Mouse (Mus musculus): Measurements from ENCODE around the gene Flt3l. TPM values are rescaled to one million over a fixed set of nuclear protein-coding genes. Genes with fewer than 3 reads are reported as not detected.

Flt3l gene
- polyA plus RNA-seq, 1 experiment from 2014 or later = 1.3 TPM

DNA sequence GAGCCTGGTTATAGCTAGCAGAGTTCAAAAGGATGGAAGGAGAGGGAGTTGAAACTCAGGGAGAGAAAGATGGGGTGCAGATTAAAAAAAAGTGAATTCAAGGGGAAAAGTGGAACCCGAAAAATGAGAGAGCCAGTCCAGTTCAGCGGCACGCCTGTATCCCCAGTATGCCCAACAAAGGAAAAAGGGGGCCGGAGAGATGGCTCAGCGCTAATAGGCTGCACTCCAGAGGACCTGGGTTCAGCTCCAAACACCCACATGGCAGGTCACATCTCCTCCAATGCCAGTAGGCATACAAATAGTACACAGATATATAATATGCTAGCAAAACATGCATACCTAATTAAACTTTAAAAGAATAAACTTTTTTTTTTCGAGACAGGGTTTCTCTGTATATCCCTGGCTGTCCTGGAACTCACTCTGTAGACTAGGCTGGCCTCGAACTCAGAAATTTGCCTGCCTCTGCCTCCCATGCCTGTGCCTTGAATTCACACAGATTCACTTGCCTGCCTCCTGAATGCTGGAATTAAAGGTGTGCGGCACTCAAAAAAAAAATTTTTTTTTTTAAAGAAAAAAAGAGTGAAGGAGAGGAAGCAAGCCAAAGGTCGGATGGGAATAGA is 26.9 kb upstream of the Flt3l start:
- Histone ChIP-seq H3K9ac (no peak overlapping the region), H3K9me3 (peaks cover 3% of the 10 kb centered on the region; the same call in 1 of the 2 replicates), H3K27me3 (peaks cover 59% of the 10 kb centered on the region), H3K4me3 (no peak overlapping the region), H3K4me1 (peaks cover 12% of the 10 kb centered on the region), H3K36me3 (peaks cover 32% of the 10 kb centered on the region), H3K27ac (no peak overlapping the region), H3K4me2 (peak overlapping the region; percentile 73; the same call in 1 of the 2 replicates)
- 68% methylated on average over 9 of the region's 9 CpGs for WGBS
- no peak for ATAC-seq (ENCODE audit: insufficient number of reproducible peaks, insufficient read depth, low FRiP score, low TSS enrichment, low read depth)

GRCm38 (mm10) chr7:45162551-45162950 is 26.3 kb upstream of the Flt3l start:
- peaks cover 37% of the 10 kb centered on the region for H3K36me3 ChIP-seq
- peaks cover 3% of the 10 kb centered on the region; the same call in 1 of the 2 replicates for H3K9me3 ChIP-seq
- peak overlapping the region; percentile 47 for H3K4me3 ChIP-seq
- 21% methylated on average over 6 of the region's 6 CpGs for WGBS
- H3K9ac ChIP-seq = peak overlapping the region; percentile 62
- H3K27me3 ChIP-seq = peaks cover 53% of the 10 kb centered on the region
- H3K4me1 ChIP-seq = peaks cover 12% of the 10 kb centered on the region
- no peak for ATAC-seq (ENCODE audit: insufficient number of reproducible peaks, insufficient read depth, low FRiP score, low TSS enrichment, low read depth)
- H3K4me2 ChIP-seq = peak overlapping the region; percentile 78
- H3K27ac ChIP-seq = no peak overlapping the region

DNA sequence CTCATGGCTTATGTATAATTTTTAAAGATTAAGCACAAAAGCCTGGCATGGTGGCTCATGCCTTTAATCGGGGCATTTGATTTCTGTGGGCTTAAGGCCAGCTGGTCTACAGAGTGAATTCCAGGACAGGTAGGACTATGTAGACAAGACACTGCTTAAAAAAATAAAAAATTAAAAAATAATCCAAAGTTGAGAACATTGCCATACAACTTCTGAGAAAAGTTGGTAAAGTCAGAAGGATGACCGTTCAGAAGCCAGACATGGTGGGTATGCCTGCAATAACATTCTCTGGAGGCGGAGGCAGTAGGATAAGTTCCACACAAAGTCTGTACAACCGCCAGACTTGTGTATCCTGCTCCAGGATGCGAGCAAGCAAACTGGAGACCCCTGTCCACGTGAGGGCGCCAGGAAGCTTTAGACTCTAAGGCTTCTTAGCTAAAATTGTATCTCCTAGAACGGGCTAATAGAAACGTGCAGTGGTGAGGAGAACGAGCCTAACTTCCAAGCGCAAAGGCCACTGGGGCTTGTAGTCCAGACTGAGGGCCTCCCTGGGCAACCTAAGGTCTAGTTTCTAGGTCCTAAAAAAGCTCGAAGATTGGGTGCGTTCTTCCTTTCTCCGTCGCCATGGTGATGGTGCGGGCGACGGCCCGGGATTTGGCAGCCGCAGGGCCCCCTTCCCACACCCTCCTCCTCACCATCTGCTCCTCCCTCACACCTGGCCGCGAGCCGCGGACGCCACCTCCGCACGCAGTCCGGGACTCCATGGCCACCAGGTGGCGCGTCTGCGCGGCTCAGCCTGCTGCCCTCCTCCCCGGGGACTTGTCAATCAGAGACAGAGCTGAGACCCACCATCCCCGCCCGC is 25.6 kb upstream of the Flt3l start:
- Histone ChIP-seq H3K4me1 (peaks cover 12% of the 10 kb centered on the region), H3K4me2 (peak overlapping the region; percentile 78), H3K9ac (peak overlapping the region; percentile 62), H3K27ac (no peak overlapping the region; the same call in 1 of the 2 replicates), H3K9me3 (peaks cover 2% of the 10 kb centered on the region; the same call in 1 of the 2 replicates), H3K4me3 (peak overlapping the region; percentile 47), H3K27me3 (peaks cover 46% of the 10 kb centered on the region), H3K36me3 (peaks cover 42% of the 10 kb centered on the region)
- 4% methylated on average over 35 of the region's 35 CpGs for WGBS
- peak; percentile 87 for ATAC-seq (ENCODE audit: insufficient number of reproducible peaks, insufficient read depth, low FRiP score, low TSS enrichment, low read depth)

DNA sequence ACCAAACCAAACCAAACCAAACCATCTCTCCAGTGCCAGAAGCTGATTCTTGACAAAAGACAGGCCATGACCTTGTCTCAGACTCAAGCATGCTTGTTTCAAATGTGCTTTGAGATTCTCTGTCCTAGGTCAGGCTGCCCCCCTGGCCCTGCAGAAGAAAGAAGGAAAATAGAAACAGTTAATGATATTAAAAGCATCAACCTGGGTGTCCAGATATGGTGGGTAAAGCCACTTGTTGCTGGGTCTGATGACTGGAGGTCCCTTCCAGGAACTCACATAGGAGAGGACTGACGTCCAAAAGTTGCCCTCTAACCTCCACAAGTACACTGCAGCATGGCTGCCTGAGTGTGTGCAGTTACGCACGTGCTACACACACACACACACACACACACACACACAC is 24.6 kb upstream of the Flt3l start:
- no peaks in the 10 kb centered on the region for H3K9me3 ChIP-seq
- H3K27ac ChIP-seq = no peak overlapping the region
- ATAC-seq (ENCODE audit: insufficient number of reproducible peaks, insufficient read depth, low FRiP score, low TSS enrichment, low read depth) = no peak
- peaks cover 12% of the 10 kb centered on the region for H3K4me1 ChIP-seq
- no peak overlapping the region for H3K4me2 ChIP-seq
- 86% methylated on average over 3 of the region's 3 CpGs for WGBS
- H3K4me3 ChIP-seq = no peak overlapping the region
- H3K36me3 ChIP-seq = peaks cover 42% of the 10 kb centered on the region
- no peak overlapping the region for H3K9ac ChIP-seq
- H3K27me3 ChIP-seq = peaks cover 36% of the 10 kb centered on the region

DNA sequence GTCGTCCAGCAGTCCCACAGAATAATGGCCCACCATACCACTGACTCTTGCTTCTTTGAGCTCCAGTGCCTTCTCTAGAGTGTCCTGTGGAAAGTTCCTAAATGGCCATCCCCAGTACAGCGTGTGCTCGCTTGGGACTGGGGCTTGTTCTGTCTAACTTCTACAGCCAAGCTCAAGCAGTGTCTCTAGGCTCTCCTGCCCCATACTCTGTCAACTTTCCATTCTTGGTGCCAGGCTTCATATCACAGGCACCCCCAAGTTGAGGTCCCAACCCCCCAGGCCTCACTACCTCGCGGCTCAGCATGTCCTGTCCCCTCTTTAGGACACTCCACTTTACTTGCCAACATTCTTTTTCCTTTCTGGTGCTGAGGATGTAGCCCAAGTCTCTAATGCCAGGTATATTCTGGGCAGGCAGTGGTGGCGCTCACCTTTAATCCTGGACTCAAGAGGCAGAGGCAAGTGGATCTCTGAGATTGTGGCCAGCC is 24.1 kb upstream of the Flt3l start:
- H3K27me3 ChIP-seq = peaks cover 31% of the 10 kb centered on the region
- H3K36me3 ChIP-seq = peaks cover 42% of the 10 kb centered on the region
- no peaks in the 10 kb centered on the region for H3K9me3 ChIP-seq
- H3K4me3 ChIP-seq = no peak overlapping the region
- no peak overlapping the region for H3K4me2 ChIP-seq
- H3K27ac ChIP-seq = no peak overlapping the region
- peaks cover 16% of the 10 kb centered on the region for H3K4me1 ChIP-seq
- WGBS = 89% methylated on average over 6 of the region's 6 CpGs
- no peak for ATAC-seq (ENCODE audit: insufficient number of reproducible peaks, insufficient read depth, low FRiP score, low TSS enrichment, low read depth)
- no peak overlapping the region for H3K9ac ChIP-seq

- Histone ChIP-seq H3K36me3 (peaks cover 42% of the 10 kb centered on the region), H3K4me2 (no peak overlapping the region), H3K27ac (no peak overlapping the region), H3K27me3 (peaks cover 18% of the 10 kb centered on the region), H3K9ac (0 out of 2 replicates have a peak overlapping the region, but pooled peaks have one; percentile 3), H3K4me1 (peaks cover 20% of the 10 kb centered on the region), H3K9me3 (no peaks in the 10 kb centered on the region), H3K4me3 (no peak overlapping the region)
- 91% methylated on average over 6 of the region's 6 CpGs for WGBS
- no peak for ATAC-seq (ENCODE audit: insufficient number of reproducible peaks, insufficient read depth, low FRiP score, low TSS enrichment, low read depth)
Measured at GRCm38 (mm10) chr7:45158991-45159390, 22.8 kb upstream of the Flt3l start.

- Histone ChIP-seq H3K9ac (no peak overlapping the region), H3K36me3 (peaks cover 42% of the 10 kb centered on the region), H3K4me2 (no peak overlapping the region), H3K9me3 (no peaks in the 10 kb centered on the region), H3K4me1 (peaks cover 19% of the 10 kb centered on the region), H3K27ac (no peak overlapping the region; the same call in 1 of the 2 replicates), H3K27me3 (peaks cover 2% of the 10 kb centered on the region), H3K4me3 (no peak overlapping the region)
- ATAC-seq (ENCODE audit: insufficient number of reproducible peaks, insufficient read depth, low FRiP score, low TSS enrichment, low read depth) = no peak
- 82% methylated on average over 14 of the region's 14 CpGs for WGBS
Measured at GRCm38 (mm10) chr7:45157459-45157858, 21.2 kb upstream of the Flt3l start.

DNA sequence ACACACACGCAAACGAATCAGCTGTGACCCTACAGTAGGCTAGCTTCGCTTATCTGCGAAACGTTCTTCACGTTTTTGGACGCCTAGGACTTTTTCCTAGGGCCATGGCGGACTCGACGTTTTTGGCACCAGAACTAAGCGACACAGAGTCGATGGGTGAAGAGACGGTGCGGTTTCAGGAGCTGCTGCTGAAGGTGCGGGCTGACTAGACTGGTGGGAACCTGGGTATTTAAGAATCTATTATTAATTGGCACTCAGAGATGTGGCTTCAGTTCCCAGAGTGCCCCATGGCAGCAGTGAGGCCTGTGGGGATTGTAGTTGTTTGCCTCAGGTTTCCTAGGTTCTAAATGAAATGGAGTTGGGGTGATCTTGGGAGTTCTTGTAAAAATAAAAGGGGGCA is 20.0 kb upstream of the Flt3l start:
- ATAC-seq (ENCODE audit: insufficient number of reproducible peaks, insufficient read depth, low FRiP score, low TSS enrichment, low read depth) = no peak
- 93% methylated on average over 15 of the region's 15 CpGs for WGBS

GRCm38 (mm10) chr7:45155590-45155989 is 19.4 kb upstream of the Flt3l start:
- no peak for ATAC-seq (ENCODE audit: insufficient number of reproducible peaks, insufficient read depth, low FRiP score, low TSS enrichment, low read depth)
- Histone ChIP-seq H3K9ac (no peak overlapping the region), H3K4me2 (peak overlapping the region; percentile 79; the same call in 1 of the 2 replicates)

More for the DNA sequence above, 20.0 kb upstream of the Flt3l start:
- peaks cover 41% of the 10 kb centered on the region for H3K36me3 ChIP-seq
- H3K4me1 ChIP-seq = peaks cover 19% of the 10 kb centered on the region
- no peak overlapping the region for H3K27ac ChIP-seq
- no peak overlapping the region for H3K4me3 ChIP-seq
- no peaks in the 10 kb centered on the region for H3K9me3 ChIP-seq
- H3K27me3 ChIP-seq = no peaks in the 10 kb centered on the region
- H3K4me2 ChIP-seq = no peak overlapping the region
- H3K9ac ChIP-seq = no peak overlapping the region

DNA sequence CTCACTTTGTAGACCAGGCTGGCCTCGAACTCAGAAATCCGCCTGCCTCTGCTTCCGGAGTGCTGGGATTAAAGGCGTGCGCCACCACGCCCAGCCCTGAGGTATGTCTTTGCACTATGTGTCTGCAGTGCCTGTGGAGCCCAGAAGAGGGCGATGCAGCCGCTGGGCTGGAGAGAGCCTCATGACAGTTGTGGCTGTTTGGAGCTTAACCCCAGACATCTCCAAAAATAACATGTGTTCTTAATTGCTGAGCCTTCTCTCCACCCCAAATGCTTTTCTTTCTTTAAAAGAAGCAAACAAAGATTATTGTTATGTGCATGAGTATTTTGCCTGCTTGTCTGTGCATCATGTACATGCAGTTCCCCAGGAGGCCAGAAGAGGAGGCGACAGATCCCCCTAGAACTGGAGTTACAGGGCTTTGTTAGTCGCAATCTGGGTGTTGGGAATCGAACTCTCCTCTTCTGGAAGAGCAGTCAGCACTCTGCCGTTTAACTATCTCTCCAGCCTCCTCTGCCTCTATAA is 18.8 kb upstream of the Flt3l start:
- Histone ChIP-seq H3K27me3 (no peaks in the 10 kb centered on the region), H3K9me3 (no peaks in the 10 kb centered on the region), H3K4me3 (peak overlapping the region; percentile 64), H3K9ac (peak overlapping the region; percentile 49; the same call in 1 of the 2 replicates), H3K36me3 (peaks cover 30% of the 10 kb centered on the region), H3K4me1 (peaks cover 29% of the 10 kb centered on the region), H3K4me2 (peak overlapping the region; percentile 79), H3K27ac (peak overlapping the region; percentile 96)
- 0 out of 2 replicates have a peak, but pooled peaks have one; percentile 0 for ATAC-seq (ENCODE audit: insufficient number of reproducible peaks, insufficient read depth, low FRiP score, low TSS enrichment, low read depth)
- 79% methylated on average over 12 of the region's 12 CpGs for WGBS

More at GRCm38 (mm10) chr7:45155590-45155989, 19.4 kb upstream of the Flt3l start:
- H3K27me3 ChIP-seq = no peaks in the 10 kb centered on the region
- peak overlapping the region; percentile 96; the same call in 1 of the 2 replicates for H3K27ac ChIP-seq
- H3K36me3 ChIP-seq = peaks cover 35% of the 10 kb centered on the region
- WGBS = 82% methylated on average over 9 of the region's 9 CpGs
- no peaks in the 10 kb centered on the region for H3K9me3 ChIP-seq
- peaks cover 25% of the 10 kb centered on the region for H3K4me1 ChIP-seq
- H3K4me3 ChIP-seq = no peak overlapping the region

Data from embryonic facial prominence, embryonic 13.5 days (tissue).